Mouse (Mus musculus) hindlimb bud, embryonic 11.5 days (tissue): ENCODE results near the gene Mcts1.

Experiments
- DNase-seq: peaks from one replicate; pipeline ENCODE4 v3.0.0-alpha.2; 2012; ENCODE audit warnings: low read depth, low spot score; ENCODE audit errors: extremely low spot score

Gene Mcts1

DNA sequence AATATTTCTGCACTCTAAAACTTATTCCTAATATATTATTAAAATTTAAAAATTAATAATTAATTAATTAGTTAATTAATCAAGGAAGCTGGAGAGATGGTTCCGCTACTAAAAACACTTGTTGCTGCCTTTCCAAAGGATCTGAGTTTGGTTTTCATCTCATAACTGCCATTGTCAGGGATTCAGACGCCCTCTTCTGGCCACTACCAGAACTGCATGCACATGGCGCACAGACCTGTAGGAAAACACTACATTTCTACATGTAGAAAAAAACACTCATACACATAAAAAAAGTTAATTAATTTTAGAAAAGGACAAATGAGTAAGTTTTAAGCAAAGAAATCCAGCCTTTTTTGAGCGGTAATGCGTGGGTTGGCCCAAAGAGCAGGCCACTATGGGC is 54.3 kb downstream of the Mcts1 start:
- no peak for DNase-seq

DNA sequence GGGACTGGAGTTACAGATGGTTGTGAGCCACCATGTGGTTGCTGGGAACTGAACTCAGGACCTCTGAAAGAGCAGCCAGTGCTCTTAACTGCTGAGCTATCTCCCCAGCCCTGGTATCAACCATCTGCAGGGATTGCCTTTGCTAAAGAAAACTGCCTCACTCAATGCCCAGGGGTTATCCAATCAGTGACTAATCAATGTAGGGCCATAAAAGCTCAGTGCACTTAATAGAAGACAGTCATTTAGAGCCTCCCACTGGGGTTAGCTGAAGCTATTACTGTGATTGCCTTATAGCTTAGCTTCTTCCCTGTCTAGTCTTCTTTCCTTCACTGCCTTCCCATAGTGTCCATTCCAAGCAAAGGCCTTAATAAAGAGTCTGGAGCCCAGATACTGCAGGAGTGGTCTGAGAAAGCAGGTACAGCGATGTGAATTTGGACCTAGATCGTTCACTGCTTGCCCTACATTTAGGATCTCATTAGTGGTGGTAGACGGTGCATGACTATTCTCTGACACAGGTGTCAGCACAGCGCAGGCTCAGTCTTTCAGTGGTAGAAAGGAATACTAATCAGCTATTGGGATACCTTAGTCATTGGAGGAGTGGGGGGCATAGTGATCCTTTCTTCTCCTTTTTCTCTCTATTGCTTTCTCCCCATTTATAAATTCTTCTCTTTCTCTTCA is 56.0 kb downstream of the Mcts1 start:
- no peak for DNase-seq
